Mouse (Mus musculus) kidney, postnatal 0 days (tissue): ENCODE data around the gene Lrrc4. TPM values are rescaled to one million over a fixed set of nuclear protein-coding genes. Genes with fewer than 3 reads are reported as not detected.

Experiments
- ATAC-seq: fragments of 200-750 bp; cut with Nextera tagmentation; replicated peaks from 2 replicates; pipeline ENCODE4 v1.8.0; 2017; ENCODE audit warnings: low read depth, moderate number of reproducible peaks, moderate TSS enrichment, moderate library complexity; ENCODE audit not compliant: low FRiP score
- DNase-seq: peaks from one replicate; pipeline ENCODE4 v3.0.0-alpha.2; 2016; ENCODE audit warnings: low spot score
- H3K27ac ChIP-seq: fragments of 300-500 bp; sonication (generic); 2 replicates; pipeline ENCODE4 v1.5.1; 2014; ENCODE audit warnings: mild to moderate bottlenecking
- H3K27me3 ChIP-seq: fragments of 300-500 bp; sonication (generic); 2 replicates; pipeline ENCODE4 v1.6.1; 2014; ENCODE audit warnings: low read length, mixed read lengths; ENCODE audit not compliant: insufficient read depth
- H3K36me3 ChIP-seq: fragments of 300-500 bp; sonication (generic); 2 replicates; pipeline ENCODE4 v1.6.1; 2014; ENCODE audit warnings: low read length, mixed read lengths; ENCODE audit not compliant: insufficient read depth
- H3K4me1 ChIP-seq: fragments of 300-500 bp; sonication (generic); replicated peaks from 2 replicates; pipeline ENCODE4 v1.6.1; 2014; ENCODE audit warnings: antibody characterized with exemption, low read length, mixed read lengths; ENCODE audit not compliant: insufficient read depth
- H3K4me2 ChIP-seq: fragments of 300-500 bp; sonication (generic); 2 replicates; pipeline ENCODE4 v1.6.1; 2014; ENCODE audit warnings: mild to moderate bottlenecking, low read length, moderate library complexity, mixed read lengths
- H3K4me3 ChIP-seq: fragments of 300-500 bp; sonication (generic); replicated peaks from 2 replicates; pipeline ENCODE4 v1.5.1; 2014; ENCODE audit warnings: low read depth, low read length
- H3K9ac ChIP-seq: fragments of 300-500 bp; sonication (generic); 2 replicates; pipeline ENCODE4 v1.6.1; 2014; ENCODE audit warnings: low read depth, low read length
- H3K9me3 ChIP-seq: fragments of 300-500 bp; sonication (generic); replicated peaks from 2 replicates; pipeline ENCODE4 v1.6.1; 2016; ENCODE audit warnings: low read length, inconsistent platforms, mixed read lengths
- CTCF ChIP-seq: IDR thresholded peaks from 2 replicates; pipeline ENCODE4 v1.5.1; 2016; ENCODE audit warnings: antibody characterized with exemption, low read depth, mild to moderate bottlenecking, moderate library complexity
- whole genome bisulfite sequencing: fragments of 180-500 bp; shearing (Covaris S2); extraction: QIAGEN DNeasy Blood & Tissue Kit; methylation state at CpG from one replicate; pipeline ENCODE4 v1.1.7; 2014; 5-methylcytosine and 5-hydroxymethylcytosine counted together
- polyA plus RNA-seq: library from polyadenylated mRNA; unstranded; fragments of >200 nt; fragmentation: Nextera tagmentation; extraction: Ambion mirVana; gene quantifications from 2 replicates; pipeline ENCODE4 v1.2.1, GENCODE M21; 2015

Gene Lrrc4
- polyA plus RNA-seq, 1 experiment from 2014 or later, result 0.66 TPM

DNA sequence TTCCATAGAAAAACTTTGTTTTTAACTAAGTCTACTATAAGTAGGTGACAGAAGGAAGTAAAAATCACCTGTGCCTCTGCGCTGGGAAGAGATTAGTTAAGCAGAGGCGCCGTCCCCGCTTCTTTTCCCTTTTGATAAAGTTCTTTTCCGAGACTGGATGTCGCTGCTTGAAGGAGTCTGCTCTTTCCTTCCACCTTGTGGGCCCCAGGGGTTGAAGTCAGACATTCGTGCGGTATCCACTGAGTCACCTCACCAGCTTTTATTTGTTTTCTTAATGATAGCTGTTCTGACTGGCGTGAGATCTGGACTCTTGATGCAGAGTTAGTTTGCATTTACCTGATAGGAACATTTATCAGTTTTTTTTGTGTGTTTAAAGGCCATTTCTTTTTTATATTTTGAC, 96.4 kb downstream of the Lrrc4 start:
- DNase-seq (no peak), ATAC-seq (no peak)
- H3K4me2 ChIP-seq, result no peak overlapping the region
- no peaks in the 10 kb centered on the region for H3K27me3 ChIP-seq
- TF ChIP-seq CTCF, result no peak
- H3K36me3 ChIP-seq, result no peaks in the 10 kb centered on the region
- no peak overlapping the region for H3K4me3 ChIP-seq
- no peaks in the 10 kb centered on the region for H3K9me3 ChIP-seq
- WGBS, result 70% methylated on average over 9 of the region's 9 CpGs
- no peaks in the 10 kb centered on the region for H3K4me1 ChIP-seq
- H3K9ac ChIP-seq, result no peak overlapping the region
- H3K27ac ChIP-seq, result no peak overlapping the region

DNA sequence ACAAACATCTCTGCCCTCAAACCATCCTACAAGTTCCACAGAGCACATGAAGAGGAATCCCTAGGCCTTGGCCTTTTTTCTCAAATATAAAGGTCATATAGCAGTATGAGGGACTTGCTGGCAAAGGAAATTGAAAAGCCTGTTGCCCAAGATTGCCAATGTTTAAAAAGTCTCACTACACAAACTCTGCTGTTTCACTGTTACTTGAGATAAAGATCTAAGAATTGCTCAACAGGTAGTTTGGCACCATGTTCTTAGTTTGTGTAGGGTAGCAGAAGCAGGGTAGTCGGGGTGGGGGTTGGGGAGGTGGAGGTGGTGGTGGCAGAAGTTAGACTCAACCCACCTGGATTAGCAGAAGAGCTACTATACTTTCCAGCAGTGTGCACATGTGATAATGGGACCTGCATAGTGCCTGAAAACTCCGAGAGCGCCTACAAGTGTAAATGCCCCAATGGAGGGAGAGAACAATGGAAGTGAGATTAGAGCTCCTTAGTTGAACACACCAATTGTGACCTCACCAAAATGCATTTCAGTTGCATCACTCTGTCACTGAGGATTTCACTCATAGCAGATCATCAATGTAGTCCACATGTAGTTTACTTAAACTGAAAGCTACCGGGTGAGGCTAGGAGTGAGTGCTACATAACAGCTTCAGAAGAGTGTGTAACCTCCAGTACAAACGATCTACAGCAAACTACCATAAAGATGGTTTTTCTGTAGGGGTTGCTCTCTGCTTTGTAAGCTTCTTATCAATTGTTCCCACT, 97.5 kb downstream of the Lrrc4 start:
- 92% methylated on average over 5 of the region's 5 CpGs for WGBS
- ATAC-seq, result no peak
- H3K27ac ChIP-seq, result no peak overlapping the region
- H3K9ac ChIP-seq, result no peak overlapping the region
- no peak for TF ChIP-seq CTCF
- no peaks in the 10 kb centered on the region for H3K36me3 ChIP-seq
- no peak for DNase-seq
- no peak overlapping the region for H3K4me2 ChIP-seq
- H3K27me3 ChIP-seq, result no peaks in the 10 kb centered on the region
- no peaks in the 10 kb centered on the region for H3K9me3 ChIP-seq
- H3K4me3 ChIP-seq, result no peak overlapping the region
- no peaks in the 10 kb centered on the region for H3K4me1 ChIP-seq

DNA sequence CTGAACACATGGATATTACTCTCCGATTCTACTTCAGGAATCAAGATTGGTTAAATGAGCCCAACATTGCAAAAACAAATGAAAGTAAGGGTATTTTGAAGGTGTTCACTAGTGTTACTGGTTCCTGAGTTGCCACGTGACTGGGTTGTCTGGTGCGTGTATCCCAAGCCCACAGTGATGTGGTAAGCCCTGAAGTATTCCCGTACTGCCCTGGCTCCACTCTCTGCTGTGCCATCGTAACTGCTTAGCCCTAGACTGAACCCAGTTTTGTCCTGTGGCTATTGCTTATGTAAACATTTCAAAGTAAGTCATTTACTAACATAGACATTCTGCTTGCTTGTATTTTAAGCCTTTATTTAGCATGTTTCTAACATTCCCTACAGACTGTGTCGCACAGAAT, 100.3 kb downstream of the Lrrc4 start:
- H3K4me2 ChIP-seq, result no peak overlapping the region
- no peak overlapping the region for H3K9ac ChIP-seq
- DNase-seq (no peak), ATAC-seq (no peak)
- no peak overlapping the region for H3K27ac ChIP-seq
- no peak for TF ChIP-seq CTCF
- WGBS, result 78% methylated on average over 6 of the region's 6 CpGs
- H3K36me3 ChIP-seq, result no peaks in the 10 kb centered on the region
- H3K9me3 ChIP-seq, result no peaks in the 10 kb centered on the region
- H3K27me3 ChIP-seq, result no peaks in the 10 kb centered on the region
- H3K4me1 ChIP-seq, result no peaks in the 10 kb centered on the region
- H3K4me3 ChIP-seq, result no peak overlapping the region

DNA sequence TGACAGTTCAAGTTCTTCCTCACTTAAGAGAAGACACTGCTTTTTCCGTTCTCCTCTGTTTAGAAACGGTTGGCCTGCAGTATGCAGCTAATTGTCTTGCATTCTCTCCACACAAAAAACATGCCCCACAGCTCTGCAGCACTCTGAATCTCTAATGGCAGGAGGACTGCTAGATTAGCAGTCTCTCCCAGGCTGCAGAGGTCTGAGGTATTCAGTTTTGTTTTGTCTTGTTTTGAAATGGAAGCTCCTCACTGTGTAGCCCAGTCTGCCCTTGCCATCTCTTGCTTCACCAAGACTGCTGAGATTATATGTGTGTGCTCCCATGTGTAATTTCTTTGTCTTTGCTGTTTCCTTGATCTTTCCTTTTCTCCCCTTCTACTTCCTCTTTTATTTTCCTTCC, 101.9 kb downstream of the Lrrc4 start:
- no peaks in the 10 kb centered on the region for H3K4me1 ChIP-seq
- ATAC-seq, result no peak
- DNase-seq, result no peak
- H3K36me3 ChIP-seq, result 0 out of 2 replicates have a peak, but pooled peaks cover 6% of the 10 kb centered on the region
- H3K4me3 ChIP-seq, result no peak overlapping the region
- H3K4me2 ChIP-seq, result no peak overlapping the region
- H3K27ac ChIP-seq, result no peak overlapping the region
- WGBS, result 57% methylated on average over 2 of the region's 2 CpGs
- TF ChIP-seq CTCF, result no peak
- H3K9me3 ChIP-seq, result no peaks in the 10 kb centered on the region
- H3K27me3 ChIP-seq, result no peaks in the 10 kb centered on the region
- no peak overlapping the region for H3K9ac ChIP-seq

DNA sequence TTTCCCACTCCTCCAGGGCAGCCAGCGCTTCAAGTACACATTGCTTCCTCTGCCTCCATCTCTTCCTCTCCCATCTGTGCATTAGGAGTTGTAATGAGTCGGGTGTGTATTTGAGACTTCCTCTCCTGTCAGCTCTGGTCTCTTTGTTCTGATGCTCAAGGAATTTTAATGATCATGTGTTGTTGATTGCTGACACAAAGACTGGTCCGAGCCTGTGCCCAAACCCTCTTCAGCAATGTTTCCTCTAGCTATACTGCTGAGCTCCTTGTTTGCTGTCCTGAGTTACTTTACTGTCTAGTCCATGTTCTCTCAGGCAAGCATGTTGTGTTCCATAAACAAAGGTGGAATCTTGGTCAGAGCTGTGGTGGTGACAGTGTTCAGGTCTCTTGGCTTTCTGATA, 102.3 kb downstream of the Lrrc4 start:
- H3K27ac ChIP-seq, result no peak overlapping the region
- no peaks in the 10 kb centered on the region for H3K9me3 ChIP-seq
- H3K27me3 ChIP-seq, result no peaks in the 10 kb centered on the region
- no peak for TF ChIP-seq CTCF
- 52% methylated on average over 3 of the region's 3 CpGs for WGBS
- no peak for ATAC-seq
- 0 out of 2 replicates have a peak, but pooled peaks cover 6% of the 10 kb centered on the region for H3K36me3 ChIP-seq
- no peaks in the 10 kb centered on the region for H3K4me1 ChIP-seq
- H3K9ac ChIP-seq, result no peak overlapping the region
- no peak overlapping the region for H3K4me2 ChIP-seq
- H3K4me3 ChIP-seq, result no peak overlapping the region
- no peak for DNase-seq

DNA sequence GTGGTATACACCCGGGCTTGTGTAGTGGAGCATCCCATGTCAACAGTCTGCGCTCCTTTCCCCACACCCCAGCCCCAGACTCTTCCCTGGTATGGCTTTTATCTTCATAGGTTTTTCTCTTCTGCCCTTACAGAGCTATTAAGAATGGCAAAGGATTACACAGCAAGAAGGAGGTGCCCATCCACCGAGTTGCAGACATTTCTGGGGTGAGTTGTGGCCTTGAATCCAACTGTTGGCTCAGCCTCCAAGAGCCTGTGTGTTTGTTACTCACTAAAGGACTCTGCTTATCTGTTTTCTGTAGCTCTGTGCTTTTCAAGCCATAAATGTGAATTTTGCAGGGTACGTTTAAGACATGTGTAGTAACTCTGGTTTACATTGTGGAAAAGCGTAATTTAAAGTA, 106.8 kb downstream of the Lrrc4 start:
- WGBS, result 78% methylated on average over 5 of the region's 5 CpGs
- Histone ChIP-seq H3K9ac (no peak overlapping the region), H3K36me3 (0 out of 2 replicates have a peak, but pooled peaks cover 6% of the 10 kb centered on the region), H3K27ac (no peak overlapping the region), H3K9me3 (no peaks in the 10 kb centered on the region), H3K4me1 (no peaks in the 10 kb centered on the region), H3K4me3 (no peak overlapping the region), H3K27me3 (no peaks in the 10 kb centered on the region), H3K4me2 (no peak overlapping the region)
- DNase-seq (no peak), ATAC-seq (no peak)
- no peak for TF ChIP-seq CTCF
